Mouse (Mus musculus): ENCODE measurements around the gene Hbb-bs. TPM values are rescaled to one million over a fixed set of nuclear protein-coding genes. Genes with fewer than 3 reads are reported as not detected.
"Not testable (repeated sequence)": the region's sequence is repeated elsewhere in the genome, so short reads cannot be mapped to it uniquely, and the experiment has no call there.

The Hbb-bs gene
- 100 to 1,000 TPM in 1 of 2 experiments, 1 to 10 TPM in 1; 8.3 to 367 TPM for polyA plus RNA-seq (2017; shearing (Covaris generic))

GRCm38 (mm10) chr7:103827808-103828207 is at the start of gene Hbb-bs:
Gene Hbb-bs, minus strand, starts transcription at chr7:103828096.
- ATAC-seq: no peak

- no peak for ATAC-seq
Observed at GRCm38 (mm10) chr7:103877093-103877492, 49.2 kb upstream of the Hbb-bs start.

- no peak for ATAC-seq
Observed at GRCm38 (mm10) chr7:103874451-103874850, 46.6 kb upstream of the Hbb-bs start.

GRCm38 (mm10) chr7:103873064-103873463 is 45.2 kb upstream of the Hbb-bs start:
- ATAC-seq: no peak

GRCm38 (mm10) chr7:103870667-103871066 is 42.8 kb upstream of the Hbb-bs start:
- ATAC-seq: no peak

- no peak for ATAC-seq
Observed at GRCm38 (mm10) chr7:103865716-103866115, 37.8 kb upstream of the Hbb-bs start.

GRCm38 (mm10) chr7:103861531-103861930 is 33.6 kb upstream of the Hbb-bs start:
- ATAC-seq: no peak

GRCm38 (mm10) chr7:103860855-103861254 is 33.0 kb upstream of the Hbb-bs start:
- no peak for ATAC-seq

GRCm38 (mm10) chr7:103859076-103859475 is 31.2 kb upstream of the Hbb-bs start:
- ATAC-seq: no peak

GRCm38 (mm10) chr7:103854669-103855068 is 26.8 kb upstream of the Hbb-bs start:
- no peak for ATAC-seq

- ATAC-seq: no peak
Observed at GRCm38 (mm10) chr7:103853090-103853489, 25.2 kb upstream of the Hbb-bs start, which contains the start of gene Hbb-y. Gene Hbb-y, minus strand, starts transcription at chr7:103853216.

- no peak for ATAC-seq
Observed at GRCm38 (mm10) chr7:103844525-103845325, 16.8 kb upstream of the Hbb-bs start.

GRCm38 (mm10) chr7:103843034-103843433 is 15.1 kb upstream of the Hbb-bs start, which contains the start of gene Hbb-bh1:
Gene Hbb-bh1, minus strand, starts transcription at chr7:103843164.
- ATAC-seq: no peak

GRCm38 (mm10) chr7:103840268-103840667 is 12.4 kb upstream of the Hbb-bs start, which contains the start of gene Hbb-bh2:
Gene Hbb-bh2, minus strand, starts transcription at chr7:103840520.
- ATAC-seq: no peak

GRCm38 (mm10) chr7:103827139-103827538 is 757 bp downstream of the Hbb-bs start:
- ATAC-seq: not testable (repeated sequence)

GRCm38 (mm10) chr7:103826255-103826887 is 1.5 kb downstream of the Hbb-bs start:
- ATAC-seq: no peak

- ATAC-seq: no peak
Observed at GRCm38 (mm10) chr7:103825536-103826254, 2.2 kb downstream of the Hbb-bs start.

GRCm38 (mm10) chr7:103824597-103824996 is 3.3 kb downstream of the Hbb-bs start:
- no peak for ATAC-seq

GRCm38 (mm10) chr7:103815085-103815484 is 12.8 kb downstream of the Hbb-bs start:
- ATAC-seq: not testable (repeated sequence)

- no peak for ATAC-seq
Observed at GRCm38 (mm10) chr7:103813766-103814165, 14.1 kb downstream of the Hbb-bs start, which contains the start of gene Hbb-bt. Gene Hbb-bt, minus strand, starts transcription at chr7:103813996.

GRCm38 (mm10) chr7:103813152-103813551 is 14.7 kb downstream of the Hbb-bs start:
- not testable (repeated sequence) for ATAC-seq

- ATAC-seq: no peak
Observed at GRCm38 (mm10) chr7:103812174-103812573, 15.7 kb downstream of the Hbb-bs start.
